16 mouse cellular contexts compared by ENCODE assay signal in genomic region chr14:87537127-87537819, GRCm38 (mm10).
DNase-seq lines count a peak whose midpoint lies in the region; ATAC-seq and TF ChIP-seq lines count a peak whose summit lies in the region.
"Had no signal": no experiment of that assay in that cellular context is flagged by ENCODE, and none has a peak within 500 bp of the region (broad histone marks: within the 10 kb centered on the region; RNA-seq: fewer than 3 reads in every experiment).

No protein-coding gene starts in this region.

- ATAC-seq in forebrain, embryonic 11.5 days (replicated peaks; ENCODE audit: low FRiP score) = peak; percentile 56; the same call in 1 of the 2 replicates
- no peak for ATAC-seq in forebrain, embryonic 16.5 days
- ATAC-seq in midbrain, embryonic 13.5 days = 0 out of 2 replicates have a peak, but pooled peaks have one; percentile 24

- no peak overlapping the region for H3K4me2 ChIP-seq in forebrain, embryonic 11.5 days (ENCODE audit: low read depth, low read length, severe bottlenecking)
- no peak overlapping the region for H3K4me2 ChIP-seq in forebrain, embryonic 16.5 days (ENCODE audit: low read length)
- no peak overlapping the region for H3K4me2 ChIP-seq in midbrain, embryonic 13.5 days (replicated peaks)
- H3K4me2 ChIP-seq: heart, embryonic 11.5 days; neural tube, embryonic 13.5 days had no signal

- DNase-seq in forebrain, embryonic 11.5 days (ENCODE audit: low spot score) = no peak
- DNase-seq in layer of hippocampus, adult 2 months (ENCODE audit: low spot score in 2 of 2) = no peak
- DNase-seq in layer of hippocampus, adult 18-20 months (ENCODE audit: low spot score in 2 of 2) = no peak
- DNase-seq in ES-CJ7 (ENCODE audit: low read depth, low spot score) = peak; percentile 20
- no peak for DNase-seq in ovary, postnatal 10 days (ENCODE audit: low spot score)
- no peak for DNase-seq in cerebellum, adult 2 months
- DNase-seq: cerebellum, postnatal 10 days; heart, postnatal 36 days; kidney, adult 2 months; lung, adult 18-20 months had no signal

- no peaks in the 10 kb centered on the region for H3K36me3 ChIP-seq in forebrain, embryonic 11.5 days (ENCODE audit: control insufficient read depth, insufficient read depth, low read length)
- 0 out of 2 replicates have a peak, but pooled peaks cover 2% of the 10 kb centered on the region for H3K36me3 ChIP-seq in forebrain, embryonic 16.5 days (ENCODE audit: control insufficient read depth, insufficient read depth)
- H3K36me3 ChIP-seq in midbrain, embryonic 13.5 days = no peaks in the 10 kb centered on the region

- no peaks in the 10 kb centered on the region for H3K9me3 ChIP-seq in forebrain, embryonic 11.5 days (ENCODE audit: control insufficient read depth, low read length)
- no peaks in the 10 kb centered on the region for H3K9me3 ChIP-seq in forebrain, embryonic 16.5 days (ENCODE audit: control insufficient read depth, low read length)
- no peaks in the 10 kb centered on the region for H3K9me3 ChIP-seq in midbrain, embryonic 13.5 days
- H3K9me3 ChIP-seq: forebrain, embryonic 10.5 days; megakaryocyte, embryonic 14.5 days; neural tube, embryonic 13.5 days had no signal

- WGBS in forebrain, embryonic 11.5 days = 59% methylated on average over 4 of the region's 4 CpGs
- WGBS in forebrain, embryonic 16.5 days = 47% methylated on average over 4 of the region's 4 CpGs
- 75% methylated on average over 4 of the region's 4 CpGs for WGBS in midbrain, embryonic 13.5 days
- 75% methylated on average over 4 of the region's 4 CpGs for WGBS in cerebellum, adult 2 months

- no peaks in the 10 kb centered on the region for H3K27me3 ChIP-seq in forebrain, embryonic 11.5 days (ENCODE audit: control insufficient read depth, insufficient read depth, low read length)
- H3K27me3 ChIP-seq in forebrain, embryonic 16.5 days (replicated peaks; ENCODE audit: control insufficient read depth, insufficient read depth, low read length) = no peaks in the 10 kb centered on the region
- H3K27me3 ChIP-seq in midbrain, embryonic 13.5 days = no peaks in the 10 kb centered on the region
- H3K27me3 ChIP-seq in cerebellum, adult 2 months (ENCODE audit: control insufficient read depth, insufficient read depth, low read length) = no peaks in the 10 kb centered on the region
- H3K27me3 ChIP-seq: megakaryocyte, embryonic 14.5 days; neural tube, embryonic 13.5 days had no signal

- no peak overlapping the region for H3K27ac ChIP-seq in forebrain, embryonic 11.5 days (ENCODE audit: low read depth, low read length)
- H3K27ac ChIP-seq in forebrain, embryonic 16.5 days (ENCODE audit: low read length) = no peak overlapping the region
- H3K27ac ChIP-seq in layer of hippocampus, adult 2 months = no peak overlapping the region
- H3K27ac ChIP-seq in midbrain, embryonic 13.5 days = no peak overlapping the region
- no peak overlapping the region for H3K27ac ChIP-seq in cerebellum, adult 2 months (ENCODE audit: insufficient read depth, low read length)
- H3K27ac ChIP-seq: forebrain, embryonic 10.5 days; neural tube, embryonic 13.5 days had no signal

- TF ChIP-seq POLR2A in cerebellum, adult 2 months (IDR thresholded peaks at IDR 0.05; ENCODE audit: borderline replicate concordance, insufficient read depth, low read length) = no peak

- peak; percentile 59 for TF ChIP-seq CTCF in layer of hippocampus, adult 2 months (conservative IDR thresholded peaks at IDR 0.05)
- TF ChIP-seq CTCF in cerebellum, adult 2 months (IDR thresholded peaks at IDR 0.05; ENCODE audit: borderline replicate concordance, insufficient read depth, low read depth, low read length) = no peak

- H3K9ac ChIP-seq in forebrain, embryonic 11.5 days (ENCODE audit: low read length) = no peak overlapping the region
- H3K9ac ChIP-seq in forebrain, embryonic 16.5 days (replicated peaks; ENCODE audit: low read depth, low read length) = no peak overlapping the region
- H3K9ac ChIP-seq in midbrain, embryonic 13.5 days (replicated peaks) = no peak overlapping the region
- H3K9ac ChIP-seq: neural tube, embryonic 13.5 days had no signal

- H3K4me1 ChIP-seq in forebrain, embryonic 11.5 days (replicated peaks; ENCODE audit: control insufficient read depth, insufficient read depth, low read length) = no peaks in the 10 kb centered on the region
- no peaks in the 10 kb centered on the region for H3K4me1 ChIP-seq in forebrain, embryonic 16.5 days (replicated peaks; ENCODE audit: control insufficient read depth, insufficient read depth, low read length)
- H3K4me1 ChIP-seq in midbrain, embryonic 13.5 days (replicated peaks) = no peaks in the 10 kb centered on the region
- H3K4me1 ChIP-seq in cerebellum, adult 2 months (ENCODE audit: control insufficient read depth, insufficient read depth, low read length) = no peaks in the 10 kb centered on the region
- H3K4me1 ChIP-seq: forebrain, embryonic 10.5 days; megakaryocyte, embryonic 14.5 days; neural tube, embryonic 13.5 days had no signal

- H3K4me3 ChIP-seq in forebrain, embryonic 11.5 days (ENCODE audit: low read depth, low read length) = no peak overlapping the region
- no peak overlapping the region for H3K4me3 ChIP-seq in forebrain, embryonic 16.5 days (replicated peaks; ENCODE audit: low read length)
- H3K4me3 ChIP-seq in layer of hippocampus, adult 2 months = no peak overlapping the region
- no peak overlapping the region for H3K4me3 ChIP-seq in midbrain, embryonic 13.5 days (replicated peaks)
- no peak overlapping the region for H3K4me3 ChIP-seq in cerebellum, adult 2 months (replicated peaks; ENCODE audit: insufficient read depth, low read depth, low read length)
- H3K4me3 ChIP-seq: forebrain, embryonic 10.5 days; megakaryocyte, embryonic 14.5 days; neural tube, embryonic 13.5 days had no signal
